Mouse (Mus musculus): ENCODE measurements around the gene Top1.

Gene Top1

DNA sequence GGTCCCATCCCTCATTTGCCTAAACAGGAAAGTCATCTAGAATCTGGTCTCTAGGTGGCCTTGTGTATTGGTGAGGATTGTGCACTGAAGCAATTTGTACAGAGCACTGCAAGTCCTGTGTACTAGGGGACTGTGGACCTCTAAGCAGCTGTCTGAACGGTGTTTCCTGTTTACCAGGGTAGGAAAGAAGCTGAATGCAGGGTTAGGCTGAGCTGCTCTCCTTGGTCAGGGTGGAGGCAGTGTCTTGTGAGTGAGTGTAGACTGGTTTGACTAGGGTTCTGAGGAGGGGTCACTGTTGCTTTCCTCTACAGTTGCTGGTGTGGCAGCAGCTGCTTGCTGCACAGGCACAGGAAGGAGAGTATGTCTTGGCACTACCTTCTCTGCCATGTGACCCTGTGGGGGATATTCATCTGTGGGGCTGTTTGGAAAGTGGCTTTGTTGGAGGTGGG, 96.5 kb downstream of the Top1 start:
- DNase-seq (ENCODE audit: low spot score), result no peak

GRCm38 (mm10) chr2:160744040-160744822, 98.5 kb downstream of the Top1 start:
- DNase-seq (ENCODE audit: low spot score), result peak; percentile 66

- DNase-seq (ENCODE audit: low spot score), result peak; percentile 80
Measured at GRCm38 (mm10) chr2:160744823-160745210, 99.1 kb downstream of the Top1 start.

DNA sequence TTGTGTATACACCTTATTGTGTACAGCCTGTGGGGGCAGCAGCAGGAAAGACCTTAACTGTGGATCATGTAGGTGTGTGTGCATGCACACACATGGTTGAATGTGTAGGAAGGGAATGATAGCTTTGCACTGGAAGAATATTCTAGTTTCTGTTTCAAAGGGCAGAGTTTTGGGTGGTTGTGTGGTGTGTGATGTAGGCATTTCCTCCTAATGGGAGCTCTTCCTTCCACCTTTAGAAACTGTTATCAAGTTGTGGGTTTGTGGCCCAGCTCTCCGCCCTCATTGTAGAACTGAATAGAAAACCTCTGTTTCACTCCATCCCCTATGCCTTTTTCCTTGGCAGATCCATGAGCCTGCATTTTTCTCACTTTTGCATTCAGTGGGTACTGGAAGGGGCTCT, 99.8 kb downstream of the Top1 start:
- DNase-seq (ENCODE audit: low spot score), result no peak

DNA sequence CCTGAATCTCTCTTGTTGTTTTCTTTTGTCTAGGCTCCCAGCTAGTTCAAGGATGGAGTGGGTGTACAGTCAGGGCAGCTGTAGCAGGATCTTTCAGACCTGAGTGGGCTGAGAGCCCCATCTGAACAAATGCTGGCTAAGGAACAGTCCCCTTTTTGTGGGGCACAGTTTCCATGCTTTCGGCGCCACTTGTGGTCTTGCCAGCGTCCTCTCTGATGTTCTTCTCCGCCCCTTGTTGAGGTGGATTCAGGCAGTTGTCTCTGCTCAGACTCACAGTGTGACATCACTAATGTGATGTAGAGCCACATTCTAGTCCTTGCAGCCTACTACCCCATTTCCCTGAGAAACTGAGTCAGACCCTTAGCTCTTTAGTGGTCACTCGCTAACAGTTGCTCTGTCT, 100.9 kb downstream of the Top1 start:
- no peak for DNase-seq (ENCODE audit: low spot score)

DNA sequence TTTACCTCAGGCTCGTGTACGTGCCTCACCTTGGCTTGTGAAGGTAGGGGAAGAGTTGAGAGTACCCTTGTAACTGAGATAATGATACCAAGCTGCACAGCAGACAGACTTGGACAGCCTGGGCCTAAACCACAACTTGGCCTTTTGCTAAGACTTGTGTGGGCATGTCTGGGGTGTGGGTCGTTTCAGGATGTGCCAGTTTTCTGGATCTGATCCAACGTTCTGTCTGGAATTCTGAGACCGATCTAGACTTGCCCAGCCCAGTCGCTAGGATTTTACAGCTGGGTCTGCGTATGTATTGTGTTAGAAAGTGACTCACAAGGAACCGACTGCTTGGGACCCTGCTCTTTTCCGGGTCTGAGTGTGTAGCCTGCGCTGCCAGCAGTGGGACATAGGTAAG, 101.4 kb downstream of the Top1 start:
- no peak for DNase-seq (ENCODE audit: low spot score)

- no peak for DNase-seq (ENCODE audit: low spot score)
Measured at GRCm38 (mm10) chr2:160756583-160757203, 111.0 kb downstream of the Top1 start.

DNA sequence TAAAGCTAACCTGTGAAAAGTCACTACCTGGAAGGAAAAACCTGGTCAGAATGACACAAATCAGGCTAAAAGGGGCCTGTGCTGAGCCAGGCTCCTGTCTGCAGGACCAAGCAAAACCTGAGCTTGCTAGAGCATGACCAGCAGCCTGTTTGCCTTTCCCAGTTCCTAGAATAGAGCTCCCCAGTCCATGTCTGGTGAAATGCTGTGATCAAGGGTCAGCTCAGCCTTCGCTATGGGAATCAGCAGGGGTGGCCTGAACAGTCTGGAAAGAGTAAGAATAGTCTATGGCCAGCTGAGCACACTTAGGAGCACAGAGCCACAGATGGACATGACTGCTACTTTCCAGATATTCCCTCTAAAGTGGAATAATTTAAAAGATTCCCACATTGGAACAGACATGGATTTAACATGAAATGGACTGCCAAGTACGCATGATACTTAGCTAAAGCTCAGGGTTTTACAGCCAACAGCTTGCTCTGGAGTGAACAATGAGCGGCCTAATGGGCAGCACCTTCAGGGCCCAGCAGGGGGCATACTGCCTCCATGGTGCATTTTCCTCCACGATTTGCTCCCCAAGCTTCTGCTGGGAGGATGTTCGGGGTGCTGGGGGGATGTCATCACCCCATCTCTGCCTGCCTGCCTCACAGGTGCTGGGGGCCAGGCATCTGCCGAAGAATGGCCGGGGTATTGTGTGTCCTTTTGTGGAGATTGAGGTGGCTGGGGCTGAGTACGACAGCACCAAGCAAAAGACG, 114.9 kb downstream of the Top1 start:
- DNase-seq (ENCODE audit: low spot score), result peak; percentile 61

DNA sequence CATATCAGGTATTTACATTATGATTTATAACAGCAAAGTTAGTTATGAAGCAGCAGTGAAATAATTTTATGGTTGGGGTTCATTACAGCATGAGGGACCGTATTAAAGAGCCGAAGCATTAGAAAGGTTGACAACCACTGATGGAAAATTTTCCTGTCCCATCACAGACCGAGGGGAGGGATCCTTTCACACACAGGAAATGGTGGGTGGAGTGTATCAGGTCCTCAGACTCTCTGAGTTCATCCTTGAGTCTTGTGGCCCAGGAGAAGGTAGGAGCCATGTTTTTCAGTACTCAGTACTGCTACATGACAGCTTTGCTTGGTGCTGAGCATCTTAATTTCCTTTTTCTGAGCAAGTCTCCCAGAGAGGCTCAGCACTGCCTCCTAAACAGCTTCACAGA, 118.1 kb downstream of the Top1 start:
- DNase-seq (ENCODE audit: low spot score), result no peak

- DNase-seq (ENCODE audit: low spot score), result no peak
Measured at GRCm38 (mm10) chr2:160764386-160764785, 118.7 kb downstream of the Top1 start.

GRCm38 (mm10) chr2:160765096-160765495, 119.4 kb downstream of the Top1 start:
- no peak for DNase-seq (ENCODE audit: low spot score)

DNA sequence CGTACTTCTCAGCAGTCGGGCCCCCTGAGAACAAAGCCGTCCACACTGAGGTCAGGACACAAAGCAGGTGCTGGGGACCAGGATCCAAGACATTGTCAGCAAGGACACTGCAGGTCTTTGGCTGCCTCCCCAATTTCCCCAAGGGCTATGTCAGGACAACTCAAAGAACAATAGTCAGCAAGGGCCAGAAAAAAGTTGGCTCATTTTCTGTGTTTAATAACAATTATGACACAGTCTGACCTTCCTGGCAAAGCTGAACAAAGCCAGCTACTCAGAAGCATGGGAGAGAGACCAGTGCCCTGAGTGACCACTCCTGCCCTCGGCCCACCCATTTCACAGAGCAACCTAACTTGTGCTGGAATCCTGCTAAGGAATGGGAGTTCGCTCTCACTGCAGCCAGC, 120.7 kb downstream of the Top1 start:
- peak; percentile 83 for DNase-seq (ENCODE audit: low spot score)

GRCm38 (mm10) chr2:160767201-160767600, 121.5 kb downstream of the Top1 start:
- DNase-seq (ENCODE audit: low spot score), result no peak

DNA sequence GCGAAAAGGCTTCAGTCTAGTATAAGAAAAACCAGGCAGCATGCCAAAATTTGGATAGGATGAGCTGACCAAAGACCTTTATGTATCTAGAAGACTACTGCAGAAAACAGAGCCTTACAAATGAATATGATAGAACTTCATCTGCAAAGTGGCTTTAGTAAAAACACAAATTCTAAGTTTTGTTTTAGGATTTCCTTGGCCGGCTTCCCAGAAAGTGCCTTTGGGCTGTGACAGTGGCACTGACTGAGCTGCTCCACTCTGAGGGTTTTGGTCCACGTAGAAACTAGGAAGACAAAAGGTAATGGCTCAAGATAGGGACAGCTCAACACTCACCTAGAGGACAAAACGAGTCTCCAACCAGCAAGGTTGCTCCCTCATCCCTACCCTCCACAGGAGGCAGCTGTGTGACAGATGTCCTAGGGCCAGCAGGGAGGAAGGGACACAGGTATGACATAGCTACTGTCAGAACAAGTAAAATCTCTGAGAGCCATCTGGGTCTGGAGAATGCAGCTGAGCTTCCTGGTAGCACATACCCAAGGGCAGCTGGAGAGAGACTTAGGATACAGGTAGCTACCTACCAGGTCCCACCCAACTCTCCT, 122.5 kb downstream of the Top1 start:
- DNase-seq (ENCODE audit: low spot score), result peak; percentile 62

GRCm38 (mm10) chr2:160768997-160769396, 123.3 kb downstream of the Top1 start:
- no peak for DNase-seq (ENCODE audit: low spot score)

GRCm38 (mm10) chr2:160770409-160770808, 124.7 kb downstream of the Top1 start:
- peak; percentile 59 for DNase-seq (ENCODE audit: low spot score)

DNA sequence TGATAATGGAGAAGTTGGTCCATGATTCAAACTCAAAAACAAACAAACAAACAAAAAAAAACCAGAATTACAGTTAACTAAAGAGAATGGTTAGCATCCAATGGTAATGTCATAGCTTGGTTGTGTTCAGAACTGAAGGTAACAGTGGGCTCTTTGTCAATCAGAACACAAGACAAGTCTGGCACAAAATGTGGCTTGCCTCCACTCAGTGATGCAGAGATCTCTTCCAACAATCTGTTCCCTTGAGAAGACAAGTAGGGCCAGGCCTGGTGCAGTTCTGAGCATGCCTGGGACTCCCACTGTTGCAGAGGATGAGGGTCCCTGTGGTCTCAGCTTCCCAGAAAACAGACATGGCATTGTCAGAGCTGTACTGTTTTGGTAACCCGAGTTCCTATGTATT, 125.2 kb downstream of the Top1 start:
- no peak for DNase-seq (ENCODE audit: low spot score)

GRCm38 (mm10) chr2:160771325-160772276, 125.9 kb downstream of the Top1 start:
- no peak for DNase-seq (ENCODE audit: low spot score)

All from adipocyte (in vitro differentiated cells).